Mouse (Mus musculus) lung, embryonic 15.5 days (tissue): ENCODE data around the gene Uso1. TPM values are rescaled to one million over a fixed set of nuclear protein-coding genes. Genes with fewer than 3 reads are reported as not detected.

Experiments used
- polyA plus RNA-seq: library from polyadenylated mRNA; unstranded; fragments of >200 nt; fragmentation: Nextera tagmentation; extraction: Ambion mirVana; gene quantifications from 2 replicates; pipeline ENCODE4 v1.2.1, GENCODE M21; 2015

Gene Uso1
- polyA plus RNA-seq, 1 experiment from 2014 or later = 38.0 TPM

Other genes with a start within 250 kb of the Uso1 start
- 66.8 and 72.6 TPM in 2 replicates for gene Rchy1, start 174.9 kb upstream of the Uso1 start, polyA plus RNA-seq
- not detected in 2 replicates for gene Odaph, start 150.5 kb upstream of the Uso1 start, polyA plus RNA-seq
- 2.1 and 2.7 TPM in 2 replicates for gene Cdkl2, start 94.1 kb upstream of the Uso1 start, polyA plus RNA-seq
- 152 and 157 TPM in 2 replicates for gene G3bp2, start 54.2 kb upstream of the Uso1 start, polyA plus RNA-seq
- not detected in 2 replicates for gene U90926, start 77.5 kb downstream of the Uso1 start, polyA plus RNA-seq
- gene Ppef2, start 118.3 kb downstream of the Uso1 start, polyA plus RNA-seq = 0.16 and 0.25 TPM in 2 replicates
- 10.9 and 12.5 TPM in 2 replicates for gene Naaa, start 140.2 kb downstream of the Uso1 start, polyA plus RNA-seq
- 32.6 and 35.4 TPM in 2 replicates for gene Sdad1, start 172.5 kb downstream of the Uso1 start, polyA plus RNA-seq
- gene Cxcl9, start 190.1 kb downstream of the Uso1 start, polyA plus RNA-seq = not detected in 2 replicates
- gene Art3, start 193.9 kb downstream of the Uso1 start, polyA plus RNA-seq = 4.8 and 9.5 TPM in 2 replicates
- gene Cxcl10, start 211.0 kb downstream of the Uso1 start, polyA plus RNA-seq = 0.59 and 3.5 TPM in 2 replicates